Mouse (Mus musculus): ENCODE measurements around the gene Haus7. TPM values are rescaled to one million over a fixed set of nuclear protein-coding genes. Genes with fewer than 3 reads are reported as not detected.

Haus7 gene
- total RNA-seq (2023) = 10 to 100 TPM in 1 of 2 experiments, 1 to 10 TPM in 1; 9.9 to 12.1 TPM

GRCm38 (mm10) chrX:73458877-73459392, at the start of gene Haus7:
Haus7 (minus strand) TSS chrX:73459044.

GRCm38 (mm10) chrX:73483484-73483810, 24.6 kb upstream of the Haus7 start, which contains the start of gene Bgn:
Bgn (plus strand) TSS chrX:73483602.

GRCm38 (mm10) chrX:73435252-73435651, 23.6 kb downstream of the Haus7 start, which contains the start of gene Trex2:
Trex2 (minus strand) TSS chrX:73435344.

GRCm38 (mm10) chrX:73410880-73411517, 47.8 kb downstream of the Haus7 start, which contains the start of gene Zfp92:
Zfp92 (plus strand) TSS chrX:73411096.

GRCm38 (mm10) chrX:73398636-73399035, 60.2 kb downstream of the Haus7 start, which contains the start of gene Gm18336:
Gm18336 (minus strand) TSS chrX:73398736.

Other genes with a start within 250 kb of the Haus7 start
- gene Xlr4b, start 244.7 kb downstream of the Haus7 start, total RNA-seq (2023) = 1 to 10 TPM; 5.7 to 7.0 TPM
- 1 to 10 TPM; 6.2 to 7.9 TPM for gene F8a, start 230.8 kb downstream of the Haus7 start, total RNA-seq (2023)
- 1 to 10 TPM in 1 of 2 experiments, under 1 TPM in 1; 0.68 to 9.7 TPM for gene Xlr4c, start 215.9 kb downstream of the Haus7 start, total RNA-seq (2023)
- gene Xlr3c, start 193.7 kb downstream of the Haus7 start, total RNA-seq (2023) = not detected
- gene Xlr5a, start 166.1 kb downstream of the Haus7 start, total RNA-seq (2023) = not detected
- not detected for gene Xlr5c, start 166.1 kb downstream of the Haus7 start, total RNA-seq (2023)
- not detected for gene Gm45015, start 122.2 kb downstream of the Haus7 start, total RNA-seq (2023)
- 10 to 100 TPM; 12.1 to 16.7 TPM for gene Zfp275, start 116.4 kb downstream of the Haus7 start, total RNA-seq (2023)
- gene Gm18336, start 60.3 kb downstream of the Haus7 start, total RNA-seq (2023) = not detected
- gene Zfp92, start 47.9 kb downstream of the Haus7 start, total RNA-seq (2023) = not detected
- gene Trex2, start 23.7 kb downstream of the Haus7 start, total RNA-seq (2023) = not detected
- gene Bgn, start 24.6 kb upstream of the Haus7 start, total RNA-seq (2023) = 1 to 10 TPM in 1 of 2 experiments, under 1 TPM in 1; 0.82 to 1.1 TPM
- gene Atp2b3, start 44.0 kb upstream of the Haus7 start, total RNA-seq (2023) = not detected
- gene Dusp9, start 180.4 kb upstream of the Haus7 start, total RNA-seq (2023) = under 1 TPM in 1 of 2 experiments, not detected in 1; 0.36 TPM
- under 1 TPM in 1 of 2 experiments, not detected in 1; 0.36 TPM for gene Pnck, start 201.1 kb upstream of the Haus7 start, total RNA-seq (2023)
- under 1 TPM; 0.30 to 0.94 TPM for gene Slc6a8, start 214.1 kb upstream of the Haus7 start, total RNA-seq (2023)